Mouse (Mus musculus): Measurements from ENCODE around the gene Kazn.

DNA sequence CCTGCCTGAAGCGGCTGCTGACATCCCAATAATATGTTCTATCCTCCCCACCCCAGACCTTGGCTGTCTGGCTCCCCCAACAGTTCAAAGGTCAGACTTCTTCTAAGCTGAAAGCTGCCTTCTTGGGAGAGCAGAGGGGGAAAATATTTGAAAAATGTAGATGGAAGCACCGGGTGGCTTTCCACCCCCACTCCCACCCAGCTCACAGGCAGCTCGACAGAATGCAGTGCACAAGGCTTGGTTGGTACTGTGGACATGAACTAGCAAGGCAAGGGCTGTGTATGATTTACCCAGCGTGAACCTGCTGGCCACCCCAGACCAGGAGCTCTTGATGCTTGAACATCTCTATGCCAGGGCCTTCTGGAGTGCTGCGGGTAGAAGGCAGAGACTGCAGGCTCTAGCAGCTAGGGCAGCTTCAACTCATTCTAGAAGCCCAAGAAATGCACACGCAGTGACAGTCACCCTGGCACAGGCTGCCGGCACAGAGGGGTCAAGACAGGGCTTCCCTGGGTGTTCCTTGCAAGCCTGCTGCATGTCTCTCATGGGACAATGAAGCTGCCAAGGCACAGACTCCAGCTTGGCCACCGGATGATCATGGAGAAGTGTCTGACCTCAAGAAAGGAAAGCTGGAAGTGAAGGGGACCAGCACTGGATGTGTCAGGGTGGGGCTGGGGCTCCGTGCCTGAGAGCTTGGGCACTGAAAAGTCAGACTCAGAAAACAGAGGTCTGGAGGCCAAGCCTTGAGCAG is 15.1 kb downstream of the Kazn start:
- TF ChIP-seq FLI1 (IDR thresholded peaks at IDR 0.05; ENCODE audit: low read length), result no peak
- no peak for TF ChIP-seq GATA1 (IDR thresholded peaks at IDR 0.05; ENCODE audit: borderline replicate concordance, low read length)

Data from megakaryocyte, embryonic 14.5 days (primary cell).